Mouse (Mus musculus): ENCODE results near the gene Ccdc103.

- TF ChIP-seq CTCF (IDR thresholded peaks at IDR 0.05 in 2 of 3, conservative IDR thresholded peaks at IDR 0.05 in 1 of 3; ENCODE audit: control insufficient read depth in 1 of 3, insufficient read depth in 1 of 3, low read depth in 2 of 3, low read length in 3 of 3, poor library complexity in 1 of 3, severe bottlenecking in 1 of 3) (no peak), TCF12 (IDR thresholded peaks at IDR 0.05; ENCODE audit: low read depth, low read length) (no peak), ELF1 (IDR thresholded peaks at IDR 0.05; ENCODE audit: low read depth, low read length) (no peak), POLR2A (IDR thresholded peaks at IDR 0.05; ENCODE audit: control insufficient read depth in 1 of 2, insufficient read depth in 1 of 2, low read depth in 1 of 2, low read length in 2 of 2, poor library complexity in 1 of 2) (no peak), ZKSCAN1 (IDR thresholded peaks at IDR 0.05; ENCODE audit: low read depth, low read length) (no peak)
Observed at GRCm38 (mm10) chr11:102902107-102902506, 21.1 kb downstream of the Ccdc103 start.

All from MEL (cell line).